Mouse (Mus musculus): ENCODE results near the gene Map4k1. TPM values are rescaled to one million over a fixed set of nuclear protein-coding genes. Genes with fewer than 3 reads are reported as not detected.
A peak's percentile ranks its signal among the peaks of the same experiment; 100 is the strongest.

The Map4k1 gene
- total RNA-seq, 1 experiment from 2014 or later = 72.9 TPM

DNA sequence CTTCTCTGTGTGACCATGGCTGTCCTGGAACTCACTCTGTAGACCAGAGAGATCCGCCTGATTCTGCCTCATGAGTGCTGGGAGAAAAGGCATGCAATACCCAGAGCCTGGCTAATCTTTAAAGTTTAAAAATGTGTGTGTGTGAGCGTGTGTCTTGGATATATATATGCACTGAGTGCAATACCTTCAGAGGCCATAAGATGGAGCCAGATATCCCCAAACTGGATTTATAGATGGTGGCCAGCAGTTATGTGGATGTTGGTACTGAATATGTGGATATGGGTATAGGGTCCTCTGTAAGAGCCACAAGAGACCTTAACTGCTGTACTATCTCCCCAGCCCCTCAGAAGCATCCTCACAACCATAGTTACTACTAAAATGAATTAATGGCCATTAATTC is 68.9 kb downstream of the Map4k1 start:
- ATAC-seq (replicated peaks; ENCODE audit: low read depth, poor library complexity, severe bottlenecking) = peak; percentile 64; the same call in 1 of the 2 replicates

DNA sequence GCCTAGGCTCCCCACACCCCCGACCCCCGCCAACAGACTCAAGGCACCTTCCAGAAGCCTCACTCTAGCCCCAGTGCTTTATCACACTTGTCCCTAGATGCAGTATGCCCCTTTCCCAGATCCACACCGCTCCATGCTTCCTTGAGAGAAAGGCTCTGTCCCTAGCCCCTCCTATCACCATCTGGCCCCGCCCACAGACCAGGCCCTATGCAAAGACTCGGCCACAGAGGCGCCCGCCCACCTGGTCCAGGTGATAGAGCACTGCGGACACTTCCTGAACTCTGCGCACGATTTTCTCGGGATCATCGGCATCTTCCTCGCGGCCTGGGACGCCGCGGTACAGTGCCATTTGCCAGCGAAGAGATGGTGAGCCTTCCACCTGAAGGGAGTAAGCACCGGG is 71.0 kb downstream of the Map4k1 start:
- no peak for ATAC-seq (replicated peaks; ENCODE audit: low read depth, poor library complexity, severe bottlenecking)

Other genes with a start within 250 kb of the Map4k1 start
- 37.4 and 42.2 TPM in 2 replicates for gene Mrps12, start 240.2 kb upstream of the Map4k1 start, total RNA-seq (2017)
- 8.7 and 14.2 TPM in 2 replicates for gene Sars2, start 240.1 kb upstream of the Map4k1 start, total RNA-seq (2017)
- not detected in 2 replicates for gene Ccer2, start 225.9 kb upstream of the Map4k1 start, total RNA-seq (2017)
- 24.5 and 24.9 TPM in 2 replicates for gene Sirt2, start 215.3 kb upstream of the Map4k1 start, total RNA-seq (2017)
- 11.3 and 11.6 TPM in 2 replicates for gene Nfkbib, start 214.5 kb upstream of the Map4k1 start, total RNA-seq (2017)
- 23.4 and 35.6 TPM in 2 replicates for gene Rinl, start 193.1 kb upstream of the Map4k1 start, total RNA-seq (2017)
- gene Hnrnpl, start 173.5 kb upstream of the Map4k1 start, total RNA-seq (2017) = 340 and 385 TPM in 2 replicates
- 94.7 and 95.7 TPM in 2 replicates for gene Ech1, start 156.8 kb upstream of the Map4k1 start, total RNA-seq (2017)
- gene Lgals4, start 148.2 kb upstream of the Map4k1 start, total RNA-seq (2017) = 3.9 and 4.1 TPM in 2 replicates
- gene Lgals7, start 118.2 kb upstream of the Map4k1 start, total RNA-seq (2017) = 0.82 TPM in 1 of 2 replicates, not detected in the other
- gene Capn12, start 100.6 kb upstream of the Map4k1 start, total RNA-seq (2017) = 0.37 and 0.87 TPM in 2 replicates
- 42.6 and 76.9 TPM in 2 replicates for gene Actn4, start 19.7 kb upstream of the Map4k1 start, total RNA-seq (2017)
- 417 and 491 TPM in 2 replicates for gene Eif3k, start 186 bp upstream of the Map4k1 start, total RNA-seq (2017)
- gene Ryr1, start 143.1 kb downstream of the Map4k1 start, total RNA-seq (2017) = 0.19 and 2.5 TPM in 2 replicates
- gene Rasgrp4, start 152.8 kb downstream of the Map4k1 start, total RNA-seq (2017) = 0.41 and 0.63 TPM in 2 replicates
- 23.2 and 28.2 TPM in 2 replicates for gene Fam98c, start 174.2 kb downstream of the Map4k1 start, total RNA-seq (2017)
- gene Ggn, start 188.2 kb downstream of the Map4k1 start, total RNA-seq (2017) = 0.92 and 1.6 TPM in 2 replicates
- 1.2 and 3.8 TPM in 2 replicates for gene Spred3, start 188.4 kb downstream of the Map4k1 start, total RNA-seq (2017)
- 130 and 171 TPM in 2 replicates for gene Psmd8, start 198.7 kb downstream of the Map4k1 start, total RNA-seq (2017)
- gene Catsperg1, start 232.0 kb downstream of the Map4k1 start, total RNA-seq (2017) = 0.73 and 1.0 TPM in 2 replicates

Measured in common myeloid progenitor, adult 5-6 weeks (primary cell).